Mouse (Mus musculus) right cerebral cortex, postnatal 25 days (tissue): ENCODE data around the gene Tspan33.
A peak's percentile ranks its signal among the peaks of the same experiment; 100 is the strongest.
"Not testable (repeated sequence)": the region's sequence is repeated elsewhere in the genome, so short reads cannot be mapped to it uniquely, and the experiment has no call there.

ENCODE experiments used
- DNase-seq: peaks from one replicate; pipeline ENCODE4 v3.0.0; 2022

The Tspan33 gene

DNA sequence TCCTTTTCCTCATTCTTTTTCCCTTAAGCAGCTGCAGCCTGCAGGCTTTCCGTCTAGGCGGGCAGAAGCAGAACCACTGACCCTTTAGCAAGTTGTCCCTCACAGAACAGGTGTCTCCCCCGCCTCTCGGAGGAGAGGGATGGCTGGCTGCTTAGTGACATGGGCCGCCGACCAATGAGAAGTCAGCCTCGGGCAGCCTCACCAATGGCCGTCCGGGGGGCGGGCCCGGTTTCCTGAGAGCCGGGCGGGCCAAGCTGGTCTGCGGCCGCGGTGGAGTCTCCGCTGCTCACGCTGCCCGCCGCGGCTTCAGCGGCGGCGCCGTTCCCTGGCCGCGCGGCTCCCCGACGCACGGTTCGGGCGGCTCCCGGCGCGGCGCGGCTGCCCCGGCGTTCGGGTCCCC, at the start of gene Tspan33:
TSS of gene Tspan33 (plus strand) at position 270 of the 400 bp plus-strand sequence.
- peak; percentile 95 for DNase-seq

DNA sequence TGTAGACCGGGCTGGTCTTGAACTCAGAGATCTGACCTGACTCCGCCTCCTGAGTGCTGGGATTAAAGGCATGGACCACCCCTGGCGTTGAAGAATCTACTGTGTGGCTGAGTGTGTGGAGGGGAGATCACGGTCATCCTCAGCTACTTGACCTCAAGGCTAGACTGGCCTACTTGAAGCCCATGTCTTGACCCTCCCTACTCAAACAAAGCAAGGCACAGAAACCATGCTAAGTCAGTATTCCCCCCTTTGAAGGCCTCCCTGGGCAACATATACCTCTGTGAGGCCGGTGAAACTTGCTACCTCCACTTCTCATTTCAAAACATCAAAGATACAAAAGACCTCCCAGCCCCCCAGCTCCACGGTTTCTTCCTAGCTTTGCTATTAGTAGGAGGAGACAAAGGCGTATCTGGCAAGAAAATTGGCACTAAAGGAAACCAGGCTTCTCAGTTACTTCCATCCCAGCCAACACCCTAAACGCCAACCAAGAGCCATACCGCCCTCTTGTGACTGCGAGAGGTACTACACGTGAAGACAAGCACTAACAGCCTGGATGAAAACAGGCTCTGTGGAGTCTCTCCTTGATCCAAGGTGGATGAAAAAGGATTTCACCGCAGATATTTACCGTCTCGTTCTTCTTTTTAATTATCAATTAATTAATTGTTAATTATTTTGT, 44.4 kb upstream of the Tspan33 start:
- peak; percentile 83 for DNase-seq

DNA sequence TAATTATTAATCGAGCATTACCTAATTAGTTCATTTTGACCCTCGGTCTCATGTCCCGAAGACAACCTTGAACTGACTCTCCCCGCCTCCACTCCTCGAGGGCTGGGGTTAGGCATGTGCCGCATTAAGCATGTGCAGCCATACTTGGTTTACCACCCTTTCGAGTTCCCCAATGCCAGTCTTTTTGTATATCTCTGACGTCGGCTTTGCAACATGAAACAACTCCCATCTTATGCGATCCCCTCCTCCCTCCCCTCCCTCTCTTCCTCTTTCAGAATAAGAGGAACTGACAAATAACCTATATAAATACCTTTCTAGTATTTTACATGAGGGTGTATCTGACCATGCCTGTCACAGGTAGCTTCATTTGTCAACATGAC, 43.9 kb upstream of the Tspan33 start:
- DNase-seq, result no peak

DNA sequence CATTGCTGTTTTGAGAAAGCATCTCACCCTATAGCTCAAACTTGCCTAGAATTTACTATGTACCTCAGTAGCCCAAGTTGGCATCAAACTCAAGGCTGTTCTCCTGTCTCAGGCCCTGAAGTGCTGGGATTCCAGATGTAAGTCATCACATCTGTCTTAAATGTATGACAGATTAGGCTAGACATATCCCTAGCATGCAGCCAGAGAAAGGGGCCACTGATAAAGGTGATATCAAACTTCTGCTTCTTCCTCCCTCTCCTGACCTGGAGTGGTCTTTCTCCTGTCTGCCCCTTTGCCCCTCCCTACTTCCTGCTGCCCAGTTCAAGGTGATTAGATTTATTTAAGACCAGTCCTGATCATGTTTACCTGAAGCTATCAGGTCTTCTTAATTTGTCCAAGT, 40.8 kb upstream of the Tspan33 start:
- no peak for DNase-seq

DNA sequence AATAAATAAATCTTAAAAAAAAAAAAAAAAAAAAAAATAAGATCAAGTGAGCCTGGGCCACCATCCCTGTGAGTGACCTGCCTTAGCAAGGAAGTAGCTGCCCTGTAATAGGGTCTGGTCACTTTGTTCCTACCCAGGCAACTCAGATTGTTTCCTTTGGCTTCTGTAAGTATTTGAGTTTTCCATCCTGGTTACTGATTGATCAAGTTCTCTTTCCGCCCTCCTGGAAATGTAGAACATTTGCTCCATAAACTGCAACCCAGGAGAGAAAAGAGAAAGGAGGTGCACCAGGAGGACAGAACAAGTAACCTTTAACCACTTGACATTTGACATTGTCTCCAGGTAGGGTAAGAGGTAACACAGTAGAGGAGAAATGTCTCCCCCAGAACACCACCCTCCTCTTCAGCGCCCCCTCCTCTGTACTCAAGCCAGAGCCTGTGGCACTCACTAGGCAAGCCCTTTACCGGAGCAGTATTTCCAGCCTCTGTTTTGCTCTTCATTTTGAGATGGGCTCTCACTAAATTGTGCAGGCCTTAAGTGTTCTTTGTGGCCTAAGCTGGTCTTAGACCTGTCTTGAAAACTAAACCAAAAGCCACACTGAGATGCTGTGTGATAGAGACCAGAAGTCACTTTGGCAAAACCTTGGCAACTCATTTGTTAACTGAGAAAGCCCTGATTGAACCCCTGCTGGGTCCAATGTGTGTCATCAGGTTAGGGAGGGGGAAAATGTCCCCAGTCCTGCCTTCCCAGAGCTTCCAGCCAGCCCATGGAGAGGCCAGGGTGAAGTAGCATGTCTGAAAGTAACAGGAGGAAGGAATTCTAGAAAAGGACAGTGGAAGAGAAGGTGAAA, 35.2 kb upstream of the Tspan33 start:
- DNase-seq, result no peak

DNA sequence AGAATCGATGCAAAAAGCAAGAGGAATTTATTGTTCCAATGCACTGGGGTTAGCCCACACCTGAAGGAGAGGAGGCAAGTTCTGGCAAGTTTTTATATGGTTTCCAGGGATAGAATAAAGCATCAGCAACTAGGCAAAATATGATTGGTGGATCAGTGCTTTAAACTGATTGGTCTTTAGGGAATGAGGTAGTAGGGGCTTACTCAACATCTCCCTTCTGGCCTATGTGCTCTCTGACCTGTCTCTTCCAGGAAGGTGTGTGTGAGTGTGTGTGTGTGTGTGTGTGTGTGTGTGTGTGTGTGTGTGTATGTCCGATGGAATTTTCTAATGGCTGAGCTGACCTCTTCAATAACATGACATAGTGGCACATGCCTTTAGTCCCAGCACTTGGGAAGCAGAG, 34.1 kb upstream of the Tspan33 start:
- no peak for DNase-seq

DNA sequence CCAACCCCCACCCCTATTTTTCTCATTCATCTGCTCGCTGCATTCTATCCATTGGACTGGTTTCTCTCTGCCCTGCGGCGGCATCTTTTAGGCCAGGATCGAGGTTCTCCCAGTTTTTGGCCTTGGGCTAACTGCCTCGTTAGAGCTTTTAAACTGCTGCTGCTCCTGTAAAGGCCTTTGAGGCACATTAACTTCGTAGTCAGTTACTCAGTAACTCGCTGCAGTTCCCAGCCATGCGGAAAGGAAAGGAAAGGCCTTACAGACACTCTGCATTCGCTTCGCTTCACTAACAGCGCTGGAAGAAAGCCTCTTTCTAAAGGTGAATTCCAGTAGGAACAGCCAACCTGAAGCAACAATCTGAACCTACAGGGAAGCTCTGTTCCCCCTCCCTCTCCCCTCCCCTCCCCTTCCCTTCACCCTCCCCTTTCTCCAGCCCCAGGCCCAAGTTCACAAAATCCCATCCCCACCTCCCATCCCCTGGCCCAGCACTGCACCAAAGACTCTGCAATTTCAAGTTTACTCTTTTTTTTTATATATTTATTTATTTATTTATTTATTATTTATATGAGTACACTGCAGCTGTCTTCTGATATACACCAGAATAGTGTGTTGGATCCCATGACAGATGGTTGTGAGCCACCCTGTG, 33.2 kb upstream of the Tspan33 start:
- no peak for DNase-seq

DNA sequence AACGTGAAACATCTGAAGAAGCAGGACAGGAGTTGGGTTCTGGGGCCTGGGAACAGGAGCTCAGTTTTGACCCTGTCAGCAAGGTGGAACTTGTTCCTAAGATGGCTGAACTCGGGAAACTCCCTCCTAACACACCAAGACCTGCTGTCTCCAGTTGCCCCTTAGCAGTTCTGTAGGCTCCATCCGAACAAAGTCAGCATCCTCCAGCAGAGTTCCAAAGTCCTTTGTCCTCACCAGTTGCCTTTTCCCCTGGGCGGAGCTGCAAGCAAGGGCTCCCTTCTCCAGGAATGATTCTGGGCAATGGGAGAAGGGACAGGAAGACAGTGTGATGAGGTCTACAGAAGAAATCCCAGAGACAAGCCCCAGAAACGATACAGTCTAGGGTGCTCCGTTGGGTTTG, 26.8 kb upstream of the Tspan33 start:
- no peak for DNase-seq

DNA sequence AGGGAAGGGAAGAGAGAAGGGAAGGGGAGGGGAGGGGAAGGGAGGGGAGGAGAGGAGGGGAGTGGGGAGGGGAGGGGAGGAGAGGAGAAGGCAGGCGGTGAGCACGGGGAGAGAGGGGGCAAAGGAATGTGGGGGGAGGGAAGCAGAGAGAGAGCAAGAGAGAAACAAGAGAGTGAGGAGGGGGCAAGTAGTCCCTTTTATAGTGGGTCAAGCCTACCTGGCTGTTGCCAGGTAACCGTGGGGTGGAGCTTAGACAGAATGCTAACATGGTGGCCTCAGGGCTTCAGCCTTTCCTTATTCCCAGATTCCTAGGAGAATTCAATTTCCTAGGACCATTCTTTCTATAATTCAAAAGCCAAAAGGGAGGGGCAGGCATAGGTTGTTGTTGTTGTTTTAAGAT, 22.3 kb upstream of the Tspan33 start:
- DNase-seq, result no peak

DNA sequence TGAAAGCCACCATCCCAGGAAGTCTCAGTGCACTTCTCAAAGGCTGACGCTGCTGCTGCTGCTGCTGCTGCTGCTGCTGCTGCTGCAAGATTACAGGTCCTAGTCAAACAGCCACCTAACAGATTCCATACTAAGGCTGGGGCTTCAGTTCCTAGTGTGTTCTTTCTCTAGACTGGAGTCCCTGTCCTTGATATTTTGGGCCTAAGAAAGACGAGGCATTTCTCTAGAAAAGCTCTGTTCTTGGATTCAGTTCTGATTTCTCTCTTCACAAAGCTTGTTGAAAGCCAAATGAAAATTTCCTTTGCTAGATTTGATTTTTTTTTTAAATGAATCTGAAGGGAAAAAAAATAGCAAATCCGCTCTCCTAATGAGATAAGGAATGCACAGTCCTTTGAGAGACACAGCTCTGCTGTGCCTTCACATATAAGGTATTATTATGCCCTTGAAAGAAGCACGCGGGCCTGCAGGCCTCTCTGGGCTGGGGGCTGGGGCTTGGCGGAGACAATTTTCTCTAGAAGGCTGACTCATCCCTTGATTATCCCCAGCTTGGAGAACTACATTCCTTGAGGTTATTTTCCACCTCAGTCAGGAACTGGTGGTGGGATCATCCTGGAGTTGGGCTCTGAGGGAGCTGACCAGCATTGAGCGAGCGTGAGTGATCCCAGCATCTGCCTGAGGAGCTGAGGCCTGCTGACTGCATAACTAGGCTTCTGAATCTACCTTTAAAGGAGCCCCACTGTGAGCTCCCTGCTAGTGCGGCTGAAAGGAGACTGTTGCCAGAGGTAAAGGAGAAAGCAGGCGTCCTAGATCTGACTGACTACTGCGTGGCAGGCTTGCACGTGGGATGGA, 21.2 kb upstream of the Tspan33 start:
- peak; percentile 52 for DNase-seq

DNA sequence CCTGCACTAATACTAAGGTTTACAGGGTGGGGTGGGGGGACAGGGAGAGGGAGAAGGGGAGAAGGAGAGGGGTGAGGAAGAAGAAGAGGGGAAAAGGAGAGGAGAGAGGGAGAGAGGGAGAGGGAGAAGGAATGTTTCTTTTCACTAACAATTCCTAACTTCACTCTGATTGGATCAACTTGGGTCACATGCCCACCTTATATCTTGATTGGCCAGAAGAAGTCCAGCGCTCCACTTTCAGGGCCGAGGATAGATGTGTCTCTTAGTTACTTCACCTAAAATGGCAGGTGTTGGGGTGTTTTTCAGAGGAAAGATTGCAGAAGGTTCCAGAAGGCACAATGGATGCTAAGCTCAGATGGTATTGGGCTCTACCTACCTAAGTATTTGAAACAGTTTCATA, 20.3 kb upstream of the Tspan33 start:
- no peak for DNase-seq

DNA sequence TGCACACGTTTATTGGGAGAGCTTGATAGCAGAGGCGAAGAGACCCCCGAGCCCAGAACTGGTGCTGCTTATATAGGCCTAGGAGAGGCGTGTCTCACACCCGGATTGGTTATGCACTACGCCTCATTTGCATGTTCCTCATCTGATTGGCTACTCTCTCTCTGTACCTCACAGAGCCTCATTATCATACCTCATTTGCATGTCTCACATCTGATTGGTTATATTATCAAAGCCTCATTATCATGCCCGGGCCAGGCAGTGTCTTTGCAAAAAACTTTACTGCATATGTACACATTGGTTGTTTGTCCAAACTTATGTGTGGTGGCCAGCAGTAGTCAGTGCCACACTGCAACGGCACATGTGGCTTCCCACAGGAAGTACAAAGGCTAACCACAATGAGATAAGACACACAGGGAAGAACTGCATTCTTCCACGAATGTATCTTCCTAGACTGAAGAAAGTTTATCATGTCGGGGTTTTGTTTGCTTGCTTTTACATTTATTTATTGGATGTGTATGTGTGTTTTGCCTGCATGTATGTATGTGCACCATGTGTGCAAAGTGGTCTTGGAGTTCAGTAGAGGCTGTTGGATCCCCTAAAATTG, 14.0 kb upstream of the Tspan33 start:
- DNase-seq, result not testable (repeated sequence)

DNA sequence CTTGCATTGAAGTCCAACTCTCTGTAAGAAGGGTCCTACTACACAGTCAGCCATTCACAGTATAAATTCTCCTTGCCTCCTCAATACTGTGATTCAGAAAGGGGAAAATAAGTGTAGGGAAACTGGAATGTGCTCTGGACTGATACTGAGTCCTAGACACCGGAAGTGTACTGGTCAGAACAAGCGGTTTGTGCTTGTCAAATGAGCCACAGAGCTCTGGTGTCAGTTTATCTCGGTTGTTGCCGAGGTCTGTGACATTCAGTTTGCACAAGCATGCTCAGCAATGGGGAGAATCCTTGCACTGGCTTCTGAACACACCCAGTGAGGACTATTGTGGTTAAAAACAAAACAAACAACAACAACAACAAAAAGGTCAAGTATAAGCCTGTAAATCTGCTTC, 12.2 kb upstream of the Tspan33 start:
- DNase-seq, result no peak

DNA sequence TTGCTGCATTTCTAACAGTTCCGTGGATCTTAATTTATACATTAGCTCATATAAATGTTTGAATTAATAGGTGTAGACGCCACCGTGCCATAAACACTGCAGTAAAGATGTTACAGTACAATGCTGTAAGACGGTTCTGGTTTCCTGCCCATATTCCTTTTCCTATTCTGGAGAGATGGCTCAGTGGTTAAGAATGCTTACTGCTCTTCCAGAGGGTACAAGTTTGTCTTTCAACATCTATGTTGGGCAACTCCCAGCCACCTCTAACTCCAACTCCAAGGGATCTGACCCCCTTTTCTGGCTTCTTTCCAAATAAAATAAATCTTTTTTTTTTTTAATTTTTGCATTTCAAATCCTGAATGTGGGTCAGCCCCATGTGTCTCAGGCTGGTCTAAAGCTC, 9.3 kb upstream of the Tspan33 start:
- no peak for DNase-seq

DNA sequence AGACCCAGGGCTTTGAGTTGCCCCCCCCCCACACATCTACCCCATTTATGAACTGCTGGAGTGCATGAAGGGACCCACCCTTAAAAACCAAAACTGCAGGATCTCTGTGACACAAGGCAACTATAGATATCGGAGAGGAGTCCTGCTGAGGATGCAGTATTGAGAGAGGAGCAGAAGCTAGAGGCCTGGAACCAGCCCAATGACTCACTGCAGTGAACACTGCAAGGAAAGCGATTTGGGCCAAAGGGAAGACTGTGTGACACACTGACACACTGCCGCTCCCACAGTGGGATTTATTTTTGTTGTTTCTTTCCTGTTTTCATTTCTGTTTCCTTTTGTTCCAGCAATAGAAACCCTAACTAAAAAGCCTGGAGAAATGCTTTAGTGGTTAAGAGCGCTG, 8.1 kb upstream of the Tspan33 start:
- no peak for DNase-seq

DNA sequence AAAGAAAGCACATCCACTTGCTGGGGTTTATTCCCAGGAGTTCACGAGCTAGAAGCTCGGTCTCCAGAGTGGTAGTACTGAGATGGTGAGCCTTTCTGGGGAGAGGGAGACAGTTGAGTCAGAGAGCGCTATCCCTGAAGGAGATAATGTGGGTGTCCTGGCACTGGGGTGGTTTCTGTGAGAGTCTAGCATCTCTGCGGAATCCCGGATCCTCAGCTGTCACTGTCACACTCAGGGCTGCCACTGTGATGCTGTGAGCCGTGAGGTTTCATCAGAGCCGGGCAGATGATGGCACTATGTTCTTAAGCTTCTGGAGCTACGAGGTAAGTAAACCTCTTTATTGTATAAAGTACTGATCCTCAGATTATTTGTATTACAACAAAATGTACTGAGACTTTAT, 4.6 kb upstream of the Tspan33 start:
- DNase-seq, result no peak

DNA sequence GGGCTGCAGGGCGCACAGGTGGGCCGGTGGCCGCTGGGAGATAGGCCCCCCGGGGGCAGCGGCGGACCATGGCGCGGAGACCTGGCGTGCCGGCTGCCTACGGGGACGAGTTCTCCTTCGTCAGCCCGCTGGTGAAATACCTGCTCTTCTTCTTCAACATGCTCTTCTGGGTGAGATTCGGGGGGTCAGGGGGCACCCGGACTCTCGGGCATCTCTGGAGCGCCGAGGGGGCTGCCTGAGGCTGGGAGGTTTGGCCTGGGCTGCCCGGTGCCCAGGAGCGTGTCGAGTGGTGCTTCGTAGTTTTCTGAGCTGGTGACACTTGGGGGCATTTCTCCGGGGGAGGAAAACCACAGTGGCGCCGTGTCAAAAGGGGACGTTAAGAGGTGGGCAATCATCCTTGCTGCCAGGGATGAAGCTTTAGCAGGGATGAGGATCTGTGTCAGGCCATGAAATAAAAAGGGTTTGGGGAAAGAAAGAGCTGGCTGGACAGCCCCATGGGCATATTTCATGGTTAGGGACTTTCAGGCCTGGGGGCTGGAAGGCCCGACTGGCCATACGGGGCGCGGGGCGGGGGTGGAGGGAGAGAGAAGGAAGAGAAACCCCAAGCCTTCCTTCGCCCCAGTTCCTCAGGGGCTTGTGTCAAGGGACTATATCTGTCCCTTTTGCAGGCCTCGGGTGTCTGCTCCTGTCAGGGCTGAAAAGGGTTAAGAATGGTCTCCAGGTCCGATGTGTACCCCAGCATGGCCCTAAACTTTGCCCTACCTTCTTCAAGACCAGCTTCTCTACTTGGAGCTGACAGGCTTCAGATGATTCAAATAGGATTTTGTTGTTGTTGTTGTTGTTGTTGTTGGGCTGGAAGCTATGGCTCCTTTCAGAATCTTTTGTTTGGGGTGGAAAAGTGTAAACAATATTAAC, 610 bp downstream of the Tspan33 start:
- DNase-seq, result no peak

DNA sequence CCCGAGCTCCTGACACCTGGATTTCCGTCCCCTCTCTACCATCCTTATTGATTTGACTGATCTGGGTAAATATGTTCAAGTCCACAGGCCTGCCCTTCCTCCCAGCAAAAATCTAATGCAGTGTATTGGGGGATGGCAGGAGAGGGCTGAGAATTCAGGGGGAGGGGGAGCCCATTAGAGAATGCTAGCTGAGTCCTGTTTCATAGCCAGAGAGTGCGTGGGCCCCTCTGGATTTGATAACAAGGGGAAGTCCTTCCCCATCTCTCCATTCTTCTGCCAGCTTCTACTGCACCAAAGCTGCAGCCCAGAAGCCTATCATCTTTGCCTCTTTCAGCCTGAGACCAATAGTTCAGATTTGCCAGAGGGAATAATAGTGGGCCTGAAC, 1.3 kb downstream of the Tspan33 start:
- no peak for DNase-seq

DNA sequence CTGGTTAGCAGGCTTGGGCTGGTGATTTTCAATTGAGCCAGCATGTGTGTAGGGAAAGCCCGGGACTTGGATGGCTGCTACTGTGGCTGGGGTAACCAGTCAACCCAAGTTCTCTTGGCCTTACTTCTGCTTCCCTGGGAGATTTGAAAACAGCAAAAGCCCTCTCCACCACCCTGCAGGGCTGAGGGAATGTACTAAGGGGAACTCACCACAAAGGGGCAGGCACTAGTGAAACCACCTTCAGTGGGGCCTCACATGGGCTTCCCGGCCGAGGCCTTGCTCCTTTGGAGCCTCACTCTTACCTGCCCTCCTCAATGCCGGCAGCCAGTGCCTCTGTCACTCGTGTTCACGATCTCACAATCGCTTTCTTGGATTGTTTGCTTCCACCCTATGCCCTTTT, 2.0 kb downstream of the Tspan33 start:
- DNase-seq, result no peak

DNA sequence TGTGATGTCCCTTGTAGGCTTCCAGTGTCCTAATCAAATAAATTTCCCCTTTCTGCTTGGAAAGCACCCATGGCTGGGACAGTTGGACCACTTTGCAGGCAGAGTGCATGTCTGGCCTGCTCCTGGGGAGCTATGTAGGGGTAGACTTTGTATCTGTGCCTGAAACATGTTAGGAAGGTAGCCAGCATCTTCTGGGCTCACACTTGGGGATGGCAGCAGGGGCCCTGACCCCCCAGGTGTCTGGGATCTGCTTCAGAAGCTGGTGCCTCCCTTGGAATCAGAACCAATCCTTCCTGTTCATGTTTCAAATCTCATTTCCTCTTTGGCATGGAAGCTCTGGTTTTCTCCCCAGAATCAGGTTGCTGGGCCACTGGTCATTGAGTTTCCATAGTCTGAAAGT, 3.1 kb downstream of the Tspan33 start:
- no peak for DNase-seq

DNA sequence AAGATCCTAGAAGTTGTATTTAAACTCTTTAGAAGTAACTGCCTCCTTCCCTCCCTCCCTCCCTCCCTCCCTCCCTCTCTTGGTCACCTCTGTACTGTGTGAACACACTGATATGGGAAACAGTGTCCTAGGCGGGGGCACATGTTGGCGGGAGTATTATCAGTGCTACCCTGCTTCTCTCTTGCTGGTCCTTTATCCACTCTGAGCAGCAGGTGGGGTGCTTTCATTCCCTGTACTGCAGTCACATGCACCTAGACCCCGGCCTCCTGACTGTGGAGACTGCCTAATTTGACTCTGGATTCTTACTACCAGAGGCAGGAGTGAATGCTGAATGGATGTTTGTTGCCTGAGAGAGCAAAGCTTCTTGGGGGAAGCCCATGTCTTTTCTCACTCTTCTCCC, 3.5 kb downstream of the Tspan33 start:
- DNase-seq, result no peak
